In genomic region chr6:25767073-25767472, GRCm38 (mm10) we compare ENCODE assay signal across 9 mouse cellular contexts. TPM values are rescaled to one million over a fixed set of nuclear protein-coding genes. Genes with fewer than 3 reads are reported as not detected.
DNase-seq lines count a peak whose midpoint lies in the region; ATAC-seq and TF ChIP-seq lines count a peak whose summit lies in the region.
"Had no signal": no experiment of that assay in that cellular context is flagged by ENCODE, and none has a peak within 500 bp of the region (broad histone marks: within the 10 kb centered on the region; RNA-seq: fewer than 3 reads in every experiment).

No protein-coding gene starts in this region.

- TF ChIP-seq CTCF in Patski (IDR thresholded peaks at IDR 0.05): peak; percentile 38
- peak; percentile 79 for TF ChIP-seq CTCF in intestine, postnatal 0 days (IDR thresholded peaks at IDR 0.05; ENCODE audit: low read depth)

- H3K36me3 ChIP-seq in intestine, postnatal 0 days (ENCODE audit: control insufficient read depth, insufficient read depth): peaks cover 24% of the 10 kb centered on the region
- peaks cover 2% of the 10 kb centered on the region for H3K36me3 ChIP-seq in midbrain, embryonic 11.5 days (ENCODE audit: control insufficient read depth, insufficient read depth, low read length)

- no peaks in the 10 kb centered on the region for H3K9me3 ChIP-seq in intestine, postnatal 0 days (ENCODE audit: control insufficient read depth)
- H3K9me3 ChIP-seq in midbrain, embryonic 11.5 days (ENCODE audit: control insufficient read depth, low read length): no peaks in the 10 kb centered on the region
- H3K9me3 ChIP-seq: limb, embryonic 15.5 days had no signal

- H3K4me2 ChIP-seq in intestine, postnatal 0 days (replicated peaks; ENCODE audit: low read depth): no peak overlapping the region
- H3K4me2 ChIP-seq in midbrain, embryonic 11.5 days: no peak overlapping the region
- H3K4me2 ChIP-seq: limb, embryonic 15.5 days had no signal

- H3K27ac ChIP-seq in intestine, postnatal 0 days (ENCODE audit: low read depth, low read length): no peak overlapping the region
- no peak overlapping the region; the same call in 1 of the 2 replicates for H3K27ac ChIP-seq in midbrain, embryonic 11.5 days (ENCODE audit: low read depth, low read length)
- H3K27ac ChIP-seq: limb, embryonic 15.5 days had no signal

- peak; percentile 8 to 16 for DNase-seq in heart, postnatal 14 days
- DNase-seq in heart, adult 11 months: no peak
- no peak for DNase-seq in Patski (ENCODE audit: low read depth, low spot score)
- DNase-seq in embryo, embryonic 10.5 days (ENCODE audit: low spot score): peak; percentile 64
- peak; percentile 86 for DNase-seq in midbrain, embryonic 11.5 days (ENCODE audit: low spot score, missing footprints)
- no peak for DNase-seq in urinary bladder, adult 2 months (ENCODE audit: low spot score)
- no peak for DNase-seq in urinary bladder, postnatal 36 days (ENCODE audit: low spot score in 2 of 2)

- H3K27me3 ChIP-seq in Patski: no peaks in the 10 kb centered on the region
- H3K27me3 ChIP-seq in intestine, postnatal 0 days (replicated peaks; ENCODE audit: control insufficient read depth, insufficient read depth, low read length): no peaks in the 10 kb centered on the region
- H3K27me3 ChIP-seq in midbrain, embryonic 11.5 days (ENCODE audit: control insufficient read depth, insufficient read depth, low read length): no peaks in the 10 kb centered on the region
- H3K27me3 ChIP-seq: limb, embryonic 15.5 days had no signal

- WGBS in intestine, postnatal 0 days: 64% methylated on average over 7 of the region's 7 CpGs
- 47% methylated on average over 7 of the region's 7 CpGs for WGBS in midbrain, embryonic 11.5 days

- ATAC-seq in Patski: no peak
- ATAC-seq in intestine, postnatal 0 days: peak; percentile 34; the same call in 1 of the 2 replicates
- peak; percentile 94 for ATAC-seq in midbrain, embryonic 11.5 days (ENCODE audit: low FRiP score)

- in situ Hi-C loops in Patski (cut with MboI; ENCODE audit: low pct_unique_long_range_greater_than_20kb): loop anchor here (25.0 kb wide), 1 partner anchor 755 kb away; no protein-coding TSS in a partner anchor

- POLR2A ChIA-PET in Patski (lab: Charles Lee): no interaction called here

- intact Hi-C loops in heart, postnatal 14 days (cut with DNase I): no loop called here

- CTCF ChIA-PET in Patski (lab: Charles Lee): no interaction called here

- no peaks in the 10 kb centered on the region for H3K4me1 ChIP-seq in intestine, postnatal 0 days (replicated peaks; ENCODE audit: control insufficient read depth, insufficient read depth, low read length)
- H3K4me1 ChIP-seq in midbrain, embryonic 11.5 days (ENCODE audit: control insufficient read depth, insufficient read depth, low read length): no peaks in the 10 kb centered on the region; the same call in 1 of the 2 replicates
- H3K4me1 ChIP-seq: limb, embryonic 15.5 days had no signal

- H3K4me3 ChIP-seq in intestine, postnatal 0 days (ENCODE audit: low read depth, low read length): no peak overlapping the region
- H3K4me3 ChIP-seq in midbrain, embryonic 11.5 days (ENCODE audit: low read depth, low read length): no peak overlapping the region
- H3K4me3 ChIP-seq: limb, embryonic 15.5 days had no signal

- no peak overlapping the region for H3K9ac ChIP-seq in intestine, postnatal 0 days (ENCODE audit: low read depth, low read length)
- no peak overlapping the region; the same call in 1 of the 2 replicates for H3K9ac ChIP-seq in midbrain, embryonic 11.5 days (ENCODE audit: low read length)
- H3K9ac ChIP-seq: limb, embryonic 15.5 days had no signal

RNA-seq across cellular contexts. Expression of gene Pot1a, which starts 42.0 kb away (rescaled TPM):
- 1 to 10 TPM; 8.4 to 9.6 TPM for total RNA-seq in heart, postnatal 14 days (2021)
- polyA plus RNA-seq in Patski (2021): 11.5 TPM
- polyA plus RNA-seq in intestine, postnatal 0 days (2015; fragmentation: Nextera tagmentation; extraction: Ambion mirVana): 9.1 and 9.4 TPM in 2 replicates
- 45.8 and 46.4 TPM in 2 replicates for polyA plus RNA-seq in midbrain, embryonic 11.5 days (2014; fragmentation: Nextera tagmentation; extraction: Ambion mirVana)
- 16.7 and 18.0 TPM in 2 replicates for polyA plus RNA-seq in urinary bladder, adult 2 months (2012; rRNA removed)

Comparison
In these comparisons a context has a peak if more than half of its experiments do, and no peak if none do; other contexts are left out.
1. DNase-seq: peak in heart, postnatal 14 days (2 of 2), embryo, embryonic 10.5 days (single experiment) and midbrain, embryonic 11.5 days (single experiment); none in heart, adult 11 months (single experiment), Patski (single experiment), urinary bladder, adult 2 months (single experiment) and urinary bladder, postnatal 36 days (0 of 2).